ENCODE assay signal across 8 mouse cellular contexts in genomic region chr8:85037681-85038531, GRCm38 (mm10). TPM values are rescaled to one million over a fixed set of nuclear protein-coding genes. Genes with fewer than 3 reads are reported as not detected.
A peak's percentile ranks its signal among the peaks of the same experiment; 100 is the strongest.
DNase-seq lines count a peak whose midpoint lies in the region; ATAC-seq lines count a peak whose summit lies in the region.

No protein-coding gene starts in this region.

- no peaks in the 10 kb centered on the region for H3K9me3 ChIP-seq in forebrain, embryonic 16.5 days (ENCODE audit: control insufficient read depth, low read length)
- H3K9me3 ChIP-seq in hindbrain, embryonic 15.5 days: no peaks in the 10 kb centered on the region
- H3K9me3 ChIP-seq in megakaryocyte, embryonic 14.5 days: no peaks in the 10 kb centered on the region

- peak overlapping the region; percentile 97 for H3K4me2 ChIP-seq in forebrain, embryonic 16.5 days (ENCODE audit: low read length)
- peak overlapping the region; percentile 94 for H3K4me2 ChIP-seq in hindbrain, embryonic 15.5 days

- H3K9ac ChIP-seq in forebrain, embryonic 16.5 days (replicated peaks; ENCODE audit: low read depth, low read length): peak overlapping the region; percentile 91
- H3K9ac ChIP-seq in hindbrain, embryonic 15.5 days: peak overlapping the region; percentile 90

- intact Hi-C loops in left cerebral cortex, postnatal 25 days (cut with DNase I): no loop called here

- no peak for ATAC-seq in forebrain, embryonic 16.5 days
- peak; percentile 17; the same call in 1 of the 2 replicates for ATAC-seq in hindbrain, embryonic 15.5 days (ENCODE audit: low FRiP score, low read depth)
- no peak for ATAC-seq in monocyte, adult 5-6 weeks (replicated peaks; ENCODE audit: insufficient number of reproducible peaks, low FRiP score, low TSS enrichment, poor library complexity, severe bottlenecking)

- peak; percentile 71 for DNase-seq in MN1 (ENCODE audit: low spot score)
- peak; percentile 62 for DNase-seq in c-Kit-positive CD71-positive TER-119-negative erythroid progenitor cells, embryonic 14.5 days (ENCODE audit: low read depth)
- peak; percentile 61 to 75 for DNase-seq in left cerebral cortex, postnatal 25 days (ENCODE audit: low spot score in 2 of 2)
- peak; percentile 53 to 59 for DNase-seq in right cerebral cortex, postnatal 36 days (ENCODE audit: low spot score in 2 of 2)

- under 1% methylated on average over 54 of the region's 57 CpGs for WGBS in forebrain, embryonic 16.5 days
- under 1% methylated on average over 54 of the region's 57 CpGs for WGBS in hindbrain, embryonic 15.5 days

- H3K36me3 ChIP-seq in forebrain, embryonic 16.5 days (ENCODE audit: control insufficient read depth, insufficient read depth): peaks cover 7% of the 10 kb centered on the region
- peaks cover 19% of the 10 kb centered on the region for H3K36me3 ChIP-seq in hindbrain, embryonic 15.5 days
- H3K36me3 ChIP-seq in megakaryocyte, embryonic 14.5 days (replicated peaks; ENCODE audit: low read length): peaks cover 43% of the 10 kb centered on the region

- no peaks in the 10 kb centered on the region for H3K27me3 ChIP-seq in forebrain, embryonic 16.5 days (replicated peaks; ENCODE audit: control insufficient read depth, insufficient read depth, low read length)
- no peaks in the 10 kb centered on the region for H3K27me3 ChIP-seq in hindbrain, embryonic 15.5 days
- no peaks in the 10 kb centered on the region for H3K27me3 ChIP-seq in megakaryocyte, embryonic 14.5 days (replicated peaks)

- H3K4me3 ChIP-seq in forebrain, embryonic 16.5 days (replicated peaks; ENCODE audit: low read length): peak overlapping the region; percentile 80
- H3K4me3 ChIP-seq in hindbrain, embryonic 15.5 days: peak overlapping the region; percentile 87
- H3K4me3 ChIP-seq in megakaryocyte, embryonic 14.5 days (replicated peaks): peak overlapping the region; percentile 96

- peaks cover 26% of the 10 kb centered on the region for H3K4me1 ChIP-seq in forebrain, embryonic 16.5 days (replicated peaks; ENCODE audit: control insufficient read depth, insufficient read depth, low read length)
- peaks cover 37% of the 10 kb centered on the region for H3K4me1 ChIP-seq in hindbrain, embryonic 15.5 days (replicated peaks)
- H3K4me1 ChIP-seq in megakaryocyte, embryonic 14.5 days: peaks cover 60% of the 10 kb centered on the region

- H3K27ac ChIP-seq in forebrain, embryonic 16.5 days (ENCODE audit: low read length): peak overlapping the region; percentile 99
- H3K27ac ChIP-seq in hindbrain, embryonic 15.5 days (replicated peaks): peak overlapping the region; percentile 99

RNA-seq across cellular contexts. Expression of gene Tnpo2, which starts 1.2 kb away (rescaled TPM):
- polyA plus RNA-seq in forebrain, embryonic 16.5 days (2015; fragmentation: Nextera tagmentation; extraction: Ambion mirVana): 72.8 and 83.4 TPM in 2 replicates
- 56.8 and 63.7 TPM in 2 replicates for polyA plus RNA-seq in hindbrain, embryonic 15.5 days (2015; fragmentation: Nextera tagmentation; extraction: Ambion mirVana)
- 100 to 1,000 TPM; 155 to 175 TPM for total RNA-seq in left cerebral cortex, postnatal 25 days (2021)
- 5.1 and 5.3 TPM in 2 replicates for polyA plus RNA-seq in megakaryocyte, embryonic 14.5 days (2012; ENCODE audit: insufficient read depth, low replicate concordance)
- 12.0 to 27.9 TPM (median 18.3 TPM) in 3 replicates for total RNA-seq in monocyte, adult 5-6 weeks (2017)

RNA-seq across cellular contexts. Expression of gene Trir, which starts 11.3 kb away (rescaled TPM):
- 108 and 110 TPM in 2 replicates for polyA plus RNA-seq in forebrain, embryonic 16.5 days (2015; fragmentation: Nextera tagmentation; extraction: Ambion mirVana)
- polyA plus RNA-seq in hindbrain, embryonic 15.5 days (2015; fragmentation: Nextera tagmentation; extraction: Ambion mirVana): 123 and 132 TPM in 2 replicates
- total RNA-seq in left cerebral cortex, postnatal 25 days (2021): 100 to 1,000 TPM; 115 to 129 TPM
- polyA plus RNA-seq in megakaryocyte, embryonic 14.5 days (2012; ENCODE audit: insufficient read depth, low replicate concordance): 123 and 539 TPM in 2 replicates
- 260 to 294 TPM (median 276 TPM) in 3 replicates for total RNA-seq in monocyte, adult 5-6 weeks (2017)

RNA-seq across cellular contexts. Expression of gene Asna1, which starts 12.8 kb away (rescaled TPM):
- 144 and 153 TPM in 2 replicates for polyA plus RNA-seq in forebrain, embryonic 16.5 days (2015; fragmentation: Nextera tagmentation; extraction: Ambion mirVana)
- polyA plus RNA-seq in hindbrain, embryonic 15.5 days (2015; fragmentation: Nextera tagmentation; extraction: Ambion mirVana): 148 and 159 TPM in 2 replicates
- 100 to 1,000 TPM; 118 to 122 TPM for total RNA-seq in left cerebral cortex, postnatal 25 days (2021)
- 103 and 181 TPM in 2 replicates for polyA plus RNA-seq in megakaryocyte, embryonic 14.5 days (2012; ENCODE audit: insufficient read depth, low replicate concordance)
- 24.0 to 47.3 TPM (median 36.2 TPM) in 3 replicates for total RNA-seq in monocyte, adult 5-6 weeks (2017)

RNA-seq across cellular contexts. Expression of gene Fbxw9, which starts 21.9 kb away (rescaled TPM):
- polyA plus RNA-seq in forebrain, embryonic 16.5 days (2015; fragmentation: Nextera tagmentation; extraction: Ambion mirVana): 61.7 and 78.3 TPM in 2 replicates
- 72.0 and 76.1 TPM in 2 replicates for polyA plus RNA-seq in hindbrain, embryonic 15.5 days (2015; fragmentation: Nextera tagmentation; extraction: Ambion mirVana)
- 10 to 100 TPM; 23.9 to 24.0 TPM for total RNA-seq in left cerebral cortex, postnatal 25 days (2021)
- polyA plus RNA-seq in megakaryocyte, embryonic 14.5 days (2012; ENCODE audit: insufficient read depth, low replicate concordance): 14.6 and 15.5 TPM in 2 replicates
- 2.6 to 3.6 TPM (median 3.0 TPM) in 3 replicates for total RNA-seq in monocyte, adult 5-6 weeks (2017)

RNA-seq across cellular contexts. Expression of gene Best2, which starts 23.6 kb away (rescaled TPM):
- polyA plus RNA-seq in forebrain, embryonic 16.5 days (2015; fragmentation: Nextera tagmentation; extraction: Ambion mirVana): not detected in 2 replicates
- 0.08 TPM in 1 of 2 replicates, not detected in the other for polyA plus RNA-seq in hindbrain, embryonic 15.5 days (2015; fragmentation: Nextera tagmentation; extraction: Ambion mirVana)
- not detected for total RNA-seq in left cerebral cortex, postnatal 25 days (2021)
- polyA plus RNA-seq in megakaryocyte, embryonic 14.5 days (2012; ENCODE audit: insufficient read depth, low replicate concordance): 0.27 TPM in 1 of 2 replicates, not detected in the other
- total RNA-seq in monocyte, adult 5-6 weeks (2017): not detected in 3 replicates
